Mouse (Mus musculus) myocyte (in vitro differentiated cells): ENCODE results near the gene Foxd3.

Experiments used
- CEBPB ChIP-seq: IDR thresholded peaks from 2 replicates; pipeline ENCODE4 v1.6.1; 2011; ENCODE audit warnings: mild to moderate bottlenecking, moderate library complexity; ENCODE audit not compliant: poor library complexity, insufficient read depth, severe bottlenecking
- E2F4 ChIP-seq: IDR thresholded peaks from one replicate; pipeline ENCODE4 v1.6.1; 2011; ENCODE audit warnings: mild to moderate bottlenecking, control low read depth, moderate library complexity; ENCODE audit not compliant: insufficient read depth
- MYOD1 ChIP-seq, 3 experiments: IDR thresholded peaks; one replicate each; pipeline ENCODE4 v1.6.1; 2011; ENCODE audit warnings: control low read depth in 2 of 3, low read depth in 2 of 3, mild to moderate bottlenecking in 2 of 3, moderate library complexity in 1 of 3; ENCODE audit not compliant: insufficient read length in 2 of 3, control insufficient read depth in 1 of 3
- MYOG ChIP-seq, 3 experiments: IDR thresholded peaks; one replicate each; pipeline ENCODE4 v1.6.1; 2011; ENCODE audit warnings: control low read depth in 2 of 3, low read depth in 2 of 3, mild to moderate bottlenecking in 2 of 3; ENCODE audit not compliant: insufficient read length in 2 of 3, control insufficient read depth in 1 of 3, insufficient read depth in 1 of 3
- POLR2A ChIP-seq: IDR thresholded peaks from one replicate; pipeline ENCODE4 v1.6.1; 2011; ENCODE audit warnings: low read depth, mild to moderate bottlenecking, control low read depth, moderate library complexity; ENCODE audit not compliant: insufficient read length
- POLR2AphosphoS2 ChIP-seq: IDR thresholded peaks from one replicate; pipeline ENCODE4 v1.6.1; 2011; ENCODE audit warnings: low read depth, control low read depth; ENCODE audit not compliant: insufficient read length
- REST ChIP-seq: IDR thresholded peaks from one replicate; pipeline ENCODE4 v1.6.1; 2011; ENCODE audit warnings: mild to moderate bottlenecking, control low read depth, moderate library complexity; ENCODE audit not compliant: insufficient read depth, insufficient read length
- SRF ChIP-seq: IDR thresholded peaks from one replicate; pipeline ENCODE4 v1.6.1; 2011; ENCODE audit warnings: low read depth; ENCODE audit not compliant: control insufficient read depth, insufficient read length
- TCF12 ChIP-seq: IDR thresholded peaks from one replicate; pipeline ENCODE4 v1.6.1; 2011; ENCODE audit warnings: mild to moderate bottlenecking, control low read depth; ENCODE audit not compliant: poor library complexity, insufficient read depth, severe bottlenecking
- USF1 ChIP-seq: IDR thresholded peaks from one replicate; pipeline ENCODE4 v1.6.1; 2011; ENCODE audit warnings: low read depth, mild to moderate bottlenecking, control low read depth, moderate library complexity

DNA sequence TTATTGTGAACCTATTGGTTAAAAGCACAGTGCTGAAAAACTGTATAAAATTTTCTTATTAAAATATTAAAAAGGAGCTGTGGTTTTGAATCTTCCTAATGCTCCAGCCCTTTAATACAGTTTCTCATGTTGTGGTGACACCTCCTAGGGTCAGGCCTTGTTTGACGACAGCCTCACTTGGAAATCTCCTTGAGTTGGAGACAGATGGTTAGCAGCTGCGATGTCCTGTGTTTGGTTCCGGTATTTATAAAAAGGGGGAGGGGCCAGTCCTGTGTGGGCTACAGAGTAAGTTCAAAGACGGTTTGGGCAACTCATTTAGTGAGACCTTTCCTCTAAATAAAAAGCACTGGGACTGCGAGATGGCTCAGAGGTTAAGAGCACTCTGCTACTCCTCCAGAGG is 30.2 kb downstream of the Foxd3 start:
- TF ChIP-seq USF1 (no peak), MYOG (IDR thresholded peaks at IDR 0.05; ENCODE audit: control insufficient read depth in 1 of 3, insufficient read depth in 1 of 3, insufficient read length in 2 of 3, low read depth in 2 of 3) (peak in 1 of 3 experiments; percentile 8), SRF (no peak), POLR2AphosphoS2 (no peak), POLR2A (no peak), MYOD1 (IDR thresholded peaks at IDR 0.05; ENCODE audit: control insufficient read depth in 1 of 3, insufficient read length in 2 of 3, low read depth in 2 of 3) (peak in 1 of 3 experiments; percentile 36), E2F4 (no peak), TCF12 (no peak), CEBPB (no peak), REST (no peak)
